Mouse (Mus musculus): ENCODE data around the gene Mical2.

DNA sequence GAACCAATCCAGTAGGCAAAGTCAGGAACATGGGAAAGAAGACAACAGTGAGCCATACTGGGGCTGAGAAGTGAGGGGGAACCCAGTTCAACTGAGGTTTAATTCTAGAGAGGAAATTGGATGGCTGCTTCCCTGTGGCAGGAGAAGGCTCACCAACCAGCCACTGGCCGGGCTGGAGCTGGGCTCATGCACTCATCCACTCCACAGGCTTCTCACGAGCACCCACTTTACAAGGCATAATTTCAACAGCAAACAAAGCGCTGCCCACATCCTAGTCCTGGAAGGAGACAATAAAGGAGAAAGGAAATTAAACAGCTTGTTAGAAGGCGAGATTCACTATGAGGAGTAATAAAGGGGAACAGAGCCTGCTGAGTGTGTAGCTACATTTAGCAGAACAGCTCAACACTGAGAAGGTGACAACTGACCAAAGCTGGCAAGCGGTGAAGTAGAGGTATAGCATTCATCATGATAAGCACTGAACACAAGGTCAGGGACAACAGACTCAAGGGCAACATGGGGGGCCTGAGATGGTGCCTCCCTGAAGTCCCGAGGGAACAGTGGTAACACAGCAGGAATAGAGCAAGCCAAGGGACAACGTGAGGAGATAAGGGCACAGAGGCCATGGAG, 137.0 kb downstream of the Mical2 start:
- TF ChIP-seq CTCF (IDR thresholded peaks at IDR 0.05; ENCODE audit: low read depth): no peak
- no peak for TF ChIP-seq EP300 (IDR thresholded peaks at IDR 0.05; ENCODE audit: low read depth)

Data from liver, postnatal 0 days (tissue).